Mouse (Mus musculus): Measurements from ENCODE around the gene Usp2. TPM values are rescaled to one million over a fixed set of nuclear protein-coding genes. Genes with fewer than 3 reads are reported as not detected.

Gene Usp2
- polyA plus RNA-seq, 1 experiment from 2014 or later: 0.59 TPM

GRCm38 (mm10) chr9:44144023-44144717 lies 77.3 kb downstream of the Usp2 start:
- H3K27ac ChIP-seq: no peak overlapping the region
- peaks cover 56% of the 10 kb centered on the region; the same call in 1 of the 2 replicates for H3K36me3 ChIP-seq (ENCODE audit: inconsistent target)
- no peaks in the 10 kb centered on the region for H3K79me2 ChIP-seq (ENCODE audit: inconsistent target)
- 93% methylated on average over 3 of the region's 8 CpGs for WGBS (ENCODE audit: missing documents)
- no peak overlapping the region for H3K4me3 ChIP-seq (ENCODE audit: inconsistent target)

- Histone ChIP-seq H3K4me3 (ENCODE audit: inconsistent target) (no peak overlapping the region), H3K36me3 (ENCODE audit: inconsistent target) (peaks cover 61% of the 10 kb centered on the region; the same call in 1 of the 2 replicates), H3K27ac (no peak overlapping the region), H3K79me2 (ENCODE audit: inconsistent target) (no peaks in the 10 kb centered on the region)
Measured at GRCm38 (mm10) chr9:44144718-44145060, 77.9 kb downstream of the Usp2 start.

Other genes starting within 250 kb of the Usp2 start
- 0.38 to 0.87 TPM in 2 of 3 replicates, not detected in the other for gene Thy1, start 23.6 kb upstream of the Usp2 start, polyA plus RNA-seq (2018)
- gene Mfrp, start 34.7 kb downstream of the Usp2 start, polyA plus RNA-seq (2018): not detected in 3 replicates
- not detected in 3 replicates for gene C1qtnf5, start 40.2 kb downstream of the Usp2 start, polyA plus RNA-seq (2018)
- 0.06 TPM in 1 of 3 replicates, not detected in the others for gene Gm49380, start 46.5 kb downstream of the Usp2 start, polyA plus RNA-seq (2018)
- 13.3 to 20.0 TPM (median 18.3 TPM) in 3 replicates for gene Rnf26, start 46.5 kb downstream of the Usp2 start, polyA plus RNA-seq (2018)
- gene Mcam, start 67.4 kb downstream of the Usp2 start, polyA plus RNA-seq (2018): 0.11 to 0.30 TPM in 2 of 3 replicates, not detected in the other
- 37.9 to 51.2 TPM (median 42.7 TPM) in 3 replicates for gene Cbl, start 167.0 kb downstream of the Usp2 start, polyA plus RNA-seq (2018)
- not detected in 3 replicates for gene Ccdc153, start 173.7 kb downstream of the Usp2 start, polyA plus RNA-seq (2018)
- gene Pdzd3, start 184.4 kb downstream of the Usp2 start, polyA plus RNA-seq (2018): not detected in 3 replicates
- 3.3 to 8.7 TPM (median 6.8 TPM) in 3 replicates for gene Nlrx1, start 201.6 kb downstream of the Usp2 start, polyA plus RNA-seq (2018)
- not detected in 3 replicates for gene Abcg4, start 221.6 kb downstream of the Usp2 start, polyA plus RNA-seq (2018)
- 5.9 to 13.1 TPM (median 6.2 TPM) in 3 replicates for gene Hinfp, start 238.7 kb downstream of the Usp2 start, polyA plus RNA-seq (2018)